Mouse (Mus musculus): Measurements from ENCODE around the gene Wipf2.
A peak's percentile ranks its signal among the peaks of the same experiment; 100 is the strongest.

Gene Wipf2

DNA sequence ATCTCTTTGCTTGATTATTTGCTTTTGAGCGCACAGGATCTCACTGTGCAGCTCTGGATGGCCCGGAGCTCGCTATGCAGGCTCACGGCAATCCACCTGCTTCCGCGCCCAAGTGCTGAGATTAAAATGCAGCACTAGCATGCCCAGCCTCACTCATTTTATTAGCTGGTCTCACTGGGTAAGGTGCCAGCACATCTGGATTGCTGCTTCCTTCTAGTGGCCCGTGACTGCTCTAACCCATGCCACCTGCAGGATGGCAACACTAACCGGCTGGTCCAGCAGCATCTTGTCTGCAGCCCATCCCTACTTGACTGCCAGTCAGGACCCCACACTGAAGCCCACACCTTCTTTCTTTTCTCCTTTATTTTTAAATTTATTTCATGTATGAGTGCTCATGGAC, 9.3 kb upstream of the Wipf2 start:
- no peak for DNase-seq (ENCODE audit: low spot score in 2 of 2)

- DNase-seq (ENCODE audit: low spot score in 2 of 2) = no peak
Observed at GRCm38 (mm10) chr11:98854659-98855058, 8.8 kb upstream of the Wipf2 start.

DNA sequence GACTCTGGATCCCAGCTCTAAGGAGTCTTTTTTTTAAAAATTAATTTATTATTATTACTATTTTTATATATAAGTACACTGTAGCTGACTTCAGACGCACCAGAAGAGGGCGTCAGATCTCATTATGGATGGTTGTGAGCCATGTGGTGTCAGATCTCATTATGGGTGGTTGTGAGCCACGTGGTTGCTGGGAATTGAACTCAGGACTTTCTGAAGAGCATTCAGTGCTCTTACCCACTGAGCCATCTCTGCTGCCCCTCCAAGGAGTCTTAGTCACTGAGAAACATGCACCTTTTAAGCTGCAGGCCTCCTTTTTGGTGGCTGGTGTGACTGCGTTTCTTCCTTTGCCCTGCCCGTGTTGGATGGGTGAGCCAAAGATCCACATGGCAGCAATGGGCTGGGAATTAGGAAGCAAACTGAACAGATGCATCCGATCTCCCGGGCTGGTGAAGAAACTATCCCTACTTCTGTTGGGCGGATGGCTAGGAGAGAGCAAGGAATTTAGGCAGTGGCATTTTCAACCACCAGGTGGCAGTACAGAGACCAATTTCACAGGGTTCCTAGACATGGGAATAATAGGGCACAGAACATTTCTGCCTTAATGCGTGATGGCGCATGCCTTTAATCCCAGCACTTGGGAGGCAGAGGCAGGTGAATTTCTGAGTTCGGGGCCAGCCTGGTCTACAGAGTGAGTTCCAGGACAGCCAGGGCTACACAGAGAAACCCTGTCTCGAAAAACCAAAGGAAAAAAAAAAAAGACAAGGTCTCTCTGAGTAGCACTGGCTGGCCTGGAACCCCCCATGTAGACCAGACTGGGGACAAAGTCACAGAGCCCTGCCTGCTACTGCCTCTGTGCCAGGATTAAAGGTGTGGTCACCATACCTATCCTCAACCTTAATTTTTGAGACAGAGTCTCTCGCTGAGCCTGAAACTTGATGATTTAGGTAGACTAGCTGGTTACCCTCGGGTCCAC, 4.4 kb upstream of the Wipf2 start:
- DNase-seq (ENCODE audit: low spot score in 2 of 2) = peak; percentile 80 to 81

DNA sequence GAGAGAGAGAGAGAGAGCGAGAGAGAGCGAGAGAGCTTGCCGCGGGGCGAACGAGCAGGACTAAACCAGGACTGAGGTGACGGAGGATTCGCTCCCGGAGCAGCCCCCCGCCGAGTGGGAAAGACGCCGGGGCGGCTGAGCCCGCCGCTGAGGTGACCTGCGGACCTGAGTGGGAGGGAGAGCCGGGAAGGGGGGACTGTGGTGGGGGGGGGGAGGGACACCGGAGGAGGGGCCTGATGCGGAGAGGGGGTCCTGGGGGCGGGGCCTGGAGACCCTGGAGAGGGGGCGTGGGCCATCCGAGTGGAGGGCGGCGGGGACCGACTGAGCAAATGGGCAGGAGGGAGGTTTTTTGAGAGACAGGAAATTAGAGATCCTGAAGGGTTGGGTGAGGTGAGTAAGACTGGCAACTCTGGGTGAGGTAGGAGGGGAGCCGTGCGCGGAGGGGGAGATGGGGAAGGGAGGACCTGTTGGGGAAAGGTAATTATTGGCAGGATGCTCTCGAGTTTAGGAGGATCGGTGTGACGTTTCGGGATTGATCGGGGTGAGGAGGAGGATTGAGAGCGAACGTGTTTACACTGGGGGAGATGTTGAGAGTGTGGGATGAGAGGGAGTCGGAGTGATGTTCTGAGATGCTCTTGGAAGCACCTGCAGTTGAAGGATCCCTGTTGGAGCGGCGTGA, 452 bp downstream of the Wipf2 start:
- peak in 1 of 2 experiments; percentile 48 for DNase-seq (ENCODE audit: low spot score in 2 of 2)

- no peak for DNase-seq (ENCODE audit: low spot score in 2 of 2)
Observed at GRCm38 (mm10) chr11:98867293-98867692, 3.9 kb downstream of the Wipf2 start.

DNA sequence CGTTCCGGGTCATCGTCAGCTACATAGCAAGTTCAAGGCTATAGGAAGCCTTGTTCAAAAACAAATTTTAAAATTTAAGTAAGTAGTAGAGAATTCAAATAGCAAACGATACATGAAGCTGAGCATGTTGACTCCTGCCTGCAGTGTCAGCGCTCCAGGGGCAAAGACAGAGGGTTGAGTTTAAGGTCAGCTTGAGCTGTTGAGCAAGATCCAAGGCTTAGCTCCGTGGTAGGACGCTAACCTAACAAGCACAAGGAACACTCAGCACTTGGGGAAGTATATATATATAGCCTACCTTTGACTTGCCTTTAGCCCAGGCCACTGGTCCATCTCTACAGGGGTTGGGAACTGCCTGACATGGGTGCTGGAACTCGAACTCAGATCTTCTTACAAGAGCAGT, 6.5 kb downstream of the Wipf2 start:
- no peak for DNase-seq (ENCODE audit: low spot score in 2 of 2)

DNA sequence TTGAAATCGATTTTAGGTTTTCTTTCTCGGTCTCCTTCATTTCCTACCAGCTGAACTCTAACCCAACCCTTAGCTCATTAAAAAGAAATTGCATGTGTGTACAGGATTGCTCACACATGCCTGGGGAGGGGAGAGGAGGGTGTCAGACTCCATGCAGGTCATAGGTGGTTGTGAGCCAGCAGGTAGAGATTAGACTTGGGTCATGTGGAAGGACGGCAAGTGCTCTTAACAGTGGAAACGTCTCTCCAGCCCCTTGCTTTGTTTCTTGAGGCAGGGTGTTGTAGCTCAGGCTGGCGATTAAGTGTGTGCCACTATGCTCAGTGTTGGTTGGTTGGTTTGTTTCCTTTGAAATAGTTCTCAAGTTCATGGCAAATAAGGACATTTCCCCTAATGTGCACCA, 7.4 kb downstream of the Wipf2 start:
- DNase-seq (ENCODE audit: low spot score in 2 of 2) = no peak

- DNase-seq (ENCODE audit: low spot score in 2 of 2) = no peak
Observed at GRCm38 (mm10) chr11:98871416-98871815, 8.0 kb downstream of the Wipf2 start.

- peak; percentile 68 to 85 for DNase-seq (ENCODE audit: low spot score in 2 of 2)
Observed at GRCm38 (mm10) chr11:98872040-98872439, 8.6 kb downstream of the Wipf2 start.

- DNase-seq (ENCODE audit: low spot score in 2 of 2) = no peak
Observed at GRCm38 (mm10) chr11:98873900-98874299, 10.5 kb downstream of the Wipf2 start.

- no peak for DNase-seq (ENCODE audit: low spot score in 2 of 2)
Observed at GRCm38 (mm10) chr11:98877001-98877400, 13.6 kb downstream of the Wipf2 start.

DNA sequence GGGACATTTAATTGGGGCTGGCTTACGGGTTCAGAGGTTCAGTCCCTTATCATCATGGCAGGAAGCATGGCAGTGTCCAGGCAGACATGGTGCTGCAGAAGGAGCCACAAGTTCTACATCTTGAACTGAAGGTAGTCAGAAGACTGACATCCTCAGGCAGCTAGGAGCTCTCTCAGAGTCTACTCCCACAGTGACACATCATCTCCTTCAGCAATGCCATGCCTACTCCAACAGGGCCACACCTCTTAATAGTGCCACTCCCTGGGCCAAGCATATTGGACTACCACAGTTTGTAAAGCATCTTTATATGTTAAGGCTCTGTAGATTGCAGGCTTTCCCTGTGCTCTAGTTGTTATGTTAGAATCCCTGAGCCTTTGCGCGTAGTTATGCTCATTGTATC, 24.3 kb downstream of the Wipf2 start:
- no peak for DNase-seq (ENCODE audit: low spot score in 2 of 2)

DNA sequence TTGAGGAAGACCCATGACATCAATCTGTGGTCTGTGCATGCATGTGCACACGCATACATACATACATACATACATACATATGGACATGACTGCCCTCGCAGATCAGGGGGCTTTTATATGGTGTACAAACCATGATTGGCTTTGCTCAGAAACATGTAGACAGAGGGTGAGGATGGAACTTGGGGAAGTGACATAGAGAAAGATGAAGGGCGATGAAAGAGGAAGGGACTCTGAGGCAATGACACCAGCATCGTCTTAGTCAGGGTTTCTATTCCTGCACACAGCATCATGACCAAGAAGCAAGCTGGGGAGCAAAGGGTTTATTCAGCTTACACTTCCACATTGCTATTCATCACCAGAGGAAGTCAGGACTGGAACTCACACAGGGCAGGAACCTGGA, 25.6 kb downstream of the Wipf2 start:
- DNase-seq (ENCODE audit: low spot score in 2 of 2) = no peak

DNA sequence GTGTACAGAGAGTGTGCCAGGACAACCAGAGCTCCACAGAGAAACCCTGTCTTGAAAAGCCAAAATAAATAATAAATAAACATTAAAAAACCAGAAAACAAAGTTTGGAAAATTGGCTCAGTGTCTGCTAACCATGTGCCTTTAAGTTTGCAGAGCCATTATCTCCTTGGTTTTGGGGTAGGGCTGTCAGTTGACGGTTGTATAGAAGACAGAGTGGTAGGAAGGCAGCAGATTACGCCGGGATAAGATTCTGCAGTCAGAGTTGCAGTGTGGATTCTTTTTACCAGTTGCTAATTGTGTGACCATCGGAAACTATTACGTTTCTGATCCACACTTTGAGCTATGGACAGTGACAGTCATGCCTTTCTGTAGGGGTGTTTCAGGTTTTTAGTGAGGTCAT, 26.5 kb downstream of the Wipf2 start:
- no peak for DNase-seq (ENCODE audit: low spot score in 2 of 2)

DNA sequence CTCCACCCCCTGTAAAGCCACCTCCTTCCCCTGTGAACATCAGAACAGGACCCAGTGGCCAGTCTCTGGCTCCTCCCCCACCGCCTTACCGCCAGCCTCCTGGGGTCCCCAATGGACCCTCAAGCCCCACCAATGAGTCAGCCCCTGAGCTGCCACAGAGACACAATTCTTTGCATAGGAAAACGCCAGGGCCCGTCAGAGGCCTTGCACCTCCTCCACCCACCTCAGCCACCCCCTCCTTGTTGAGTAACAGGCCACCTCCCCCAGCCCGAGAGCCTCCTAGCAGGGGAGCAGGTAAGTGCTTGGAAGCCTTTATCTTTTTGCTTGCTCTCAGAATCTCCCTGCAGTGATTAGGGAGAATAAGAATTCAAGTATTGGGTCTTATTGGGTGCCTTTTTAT, 29.0 kb downstream of the Wipf2 start:
- DNase-seq (ENCODE audit: low spot score in 2 of 2) = no peak

DNA sequence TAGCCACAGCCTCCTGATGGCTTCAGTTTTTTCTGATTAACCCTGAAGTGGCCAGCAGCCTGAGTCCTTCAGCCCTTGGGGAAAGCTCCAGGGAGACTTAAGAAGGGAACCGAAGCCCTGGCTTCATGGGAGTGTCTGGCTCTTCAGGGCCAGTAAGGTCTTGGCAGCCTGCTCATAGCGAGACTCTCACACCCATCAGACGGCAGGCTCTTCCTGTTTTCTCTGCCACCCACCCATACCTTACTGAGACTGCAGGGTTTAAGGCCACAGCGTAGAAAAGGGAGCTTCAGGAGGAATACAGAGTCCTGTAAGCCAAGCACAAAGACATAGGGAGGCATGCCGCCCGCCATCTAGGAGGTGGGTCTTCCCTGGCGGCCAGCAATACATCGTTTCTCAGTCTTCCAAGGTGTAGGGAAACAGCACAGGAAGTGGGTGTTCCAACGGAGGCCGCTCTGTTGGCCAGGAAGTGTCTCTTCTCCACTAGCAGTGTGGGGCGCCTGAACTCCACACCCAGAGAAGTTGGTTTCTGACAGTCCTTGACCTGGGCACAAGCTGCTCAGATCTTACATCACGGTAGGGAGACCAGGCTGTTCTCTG, 37.2 kb downstream of the Wipf2 start:
- no peak for DNase-seq (ENCODE audit: low spot score in 2 of 2)

GRCm38 (mm10) chr11:98902621-98903245, 39.3 kb downstream of the Wipf2 start:
- DNase-seq (ENCODE audit: low spot score in 2 of 2) = no peak

DNA sequence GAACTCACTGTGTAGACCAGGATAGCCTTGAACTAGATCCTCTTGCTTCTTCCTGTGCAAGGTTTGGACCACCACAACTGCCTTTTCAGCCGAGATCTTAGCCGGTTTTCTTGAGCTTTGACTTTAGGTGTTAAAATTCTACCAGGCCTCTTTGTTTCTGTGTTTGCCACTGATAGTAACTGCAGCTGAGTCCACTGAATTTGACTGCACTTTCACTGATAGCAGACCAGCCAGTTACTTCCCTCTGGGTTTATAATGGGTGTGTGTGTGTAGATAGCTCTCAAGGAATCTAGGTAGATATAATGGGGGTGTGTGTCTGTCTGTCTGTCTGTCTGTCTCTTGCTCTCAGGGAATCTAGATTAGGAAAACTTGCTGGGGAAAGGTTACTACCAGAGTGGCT, 41.1 kb downstream of the Wipf2 start:
- DNase-seq (ENCODE audit: low spot score in 2 of 2) = no peak

GRCm38 (mm10) chr11:98905033-98905432, 41.6 kb downstream of the Wipf2 start:
- no peak for DNase-seq (ENCODE audit: low spot score in 2 of 2)

- DNase-seq (ENCODE audit: low spot score in 2 of 2) = no peak
Observed at GRCm38 (mm10) chr11:98905583-98905982, 42.1 kb downstream of the Wipf2 start.

DNA sequence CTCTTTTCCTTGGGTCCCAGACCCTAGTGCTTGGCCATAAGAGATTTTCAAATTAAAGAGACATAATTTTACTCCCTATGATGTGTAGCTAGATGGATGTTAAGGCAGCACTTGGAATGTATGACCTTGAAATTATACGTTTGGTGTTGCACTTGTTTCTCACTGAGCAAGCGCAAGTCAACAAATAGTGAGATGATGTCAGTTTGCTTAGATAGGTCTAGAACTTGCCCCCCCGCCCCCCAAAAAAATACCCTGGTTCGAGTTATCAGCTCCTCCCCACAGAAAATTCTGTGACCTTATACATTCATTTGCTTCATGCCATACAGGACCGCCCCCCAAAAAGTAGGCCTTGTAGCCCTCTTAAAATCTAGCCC, 43.6 kb downstream of the Wipf2 start:
- DNase-seq (ENCODE audit: low spot score in 2 of 2) = no peak
